Mouse (Mus musculus): Measurements from ENCODE around the gene Klf6.

The Klf6 gene

GRCm38 (mm10) chr13:5863408-5863891 is 2.2 kb downstream of the Klf6 start:
- DNase-seq (ENCODE audit: low spot score in 2 of 2): no peak

GRCm38 (mm10) chr13:5864265-5865097 is 3.2 kb downstream of the Klf6 start:
- no peak for DNase-seq (ENCODE audit: low spot score in 2 of 2)

GRCm38 (mm10) chr13:5865098-5865415 is 3.8 kb downstream of the Klf6 start:
- no peak for DNase-seq (ENCODE audit: low spot score in 2 of 2)

- no peak for DNase-seq (ENCODE audit: low spot score in 2 of 2)
These were observed 4.8 kb downstream of the Klf6 start for GRCm38 (mm10) chr13:5866091-5866490.

GRCm38 (mm10) chr13:5866532-5866931 is 5.2 kb downstream of the Klf6 start:
- DNase-seq (ENCODE audit: low spot score in 2 of 2): no peak

- DNase-seq (ENCODE audit: low spot score in 2 of 2): no peak
These were observed 7.1 kb downstream of the Klf6 start for GRCm38 (mm10) chr13:5868376-5868775.

- no peak for DNase-seq (ENCODE audit: low spot score in 2 of 2)
These were observed 8.2 kb downstream of the Klf6 start for GRCm38 (mm10) chr13:5869433-5869832.

- DNase-seq (ENCODE audit: low spot score in 2 of 2): no peak
These were observed 8.6 kb downstream of the Klf6 start for GRCm38 (mm10) chr13:5869842-5870241.

GRCm38 (mm10) chr13:5870382-5871272 is 9.3 kb downstream of the Klf6 start:
- no peak for DNase-seq (ENCODE audit: low spot score in 2 of 2)

- no peak for DNase-seq (ENCODE audit: low spot score in 2 of 2)
These were observed 10.1 kb downstream of the Klf6 start for GRCm38 (mm10) chr13:5871414-5871813.

- no peak for DNase-seq (ENCODE audit: low spot score in 2 of 2)
These were observed 12.4 kb downstream of the Klf6 start for GRCm38 (mm10) chr13:5873681-5874080.

- DNase-seq (ENCODE audit: low spot score in 2 of 2): no peak
These were observed 14.2 kb downstream of the Klf6 start for GRCm38 (mm10) chr13:5875478-5875877.

- no peak for DNase-seq (ENCODE audit: low spot score in 2 of 2)
These were observed 17.5 kb downstream of the Klf6 start for GRCm38 (mm10) chr13:5878748-5879147.

GRCm38 (mm10) chr13:5886810-5887209 is 25.5 kb downstream of the Klf6 start:
- DNase-seq (ENCODE audit: low spot score in 2 of 2): no peak

GRCm38 (mm10) chr13:5888164-5888563 is 26.9 kb downstream of the Klf6 start:
- no peak for DNase-seq (ENCODE audit: low spot score in 2 of 2)

- DNase-seq (ENCODE audit: low spot score in 2 of 2): no peak
These were observed 27.4 kb downstream of the Klf6 start for GRCm38 (mm10) chr13:5888731-5889130.

GRCm38 (mm10) chr13:5890035-5890434 is 28.8 kb downstream of the Klf6 start:
- DNase-seq (ENCODE audit: low spot score in 2 of 2): no peak

- DNase-seq (ENCODE audit: low spot score in 2 of 2): no peak
These were observed 31.6 kb downstream of the Klf6 start for GRCm38 (mm10) chr13:5892684-5893447.

- DNase-seq (ENCODE audit: low spot score in 2 of 2): no peak
These were observed 33.6 kb downstream of the Klf6 start for GRCm38 (mm10) chr13:5894910-5895309.

GRCm38 (mm10) chr13:5895851-5896250 is 34.6 kb downstream of the Klf6 start:
- no peak for DNase-seq (ENCODE audit: low spot score in 2 of 2)

GRCm38 (mm10) chr13:5897176-5897959 is 36.1 kb downstream of the Klf6 start:
- no peak for DNase-seq (ENCODE audit: low spot score in 2 of 2)

Data from frontal cortex, postnatal 25 days (tissue).